31 mouse cellular contexts compared by ENCODE assay signal in genomic region chr8:79329735-79330134, GRCm38 (mm10).
"Had no signal": no experiment of that assay in that cellular context is flagged by ENCODE, and none has a peak within 500 bp of the region (broad histone marks: within the 10 kb centered on the region; RNA-seq: fewer than 3 reads in every experiment).

No protein-coding gene starts in this region.

- H3K36me3 ChIP-seq: limb, embryonic 12.5 days; limb, embryonic 15.5 days; liver, embryonic 12.5 days; liver, embryonic 13.5 days; liver, embryonic 15.5 days; lung, embryonic 15.5 days; midbrain, embryonic 10.5 days; midbrain, embryonic 12.5 days; midbrain, embryonic 15.5 days; neural tube, embryonic 12.5 days had no signal

- H3K4me1 ChIP-seq: limb, embryonic 12.5 days; liver, embryonic 12.5 days; liver, embryonic 13.5 days; liver, embryonic 15.5 days; megakaryocyte, embryonic 14.5 days; midbrain, embryonic 12.5 days; midbrain, embryonic 15.5 days; neural tube, embryonic 12.5 days had no signal

- ATAC-seq: liver, embryonic 12.5 days; liver, postnatal 0 days; lung, postnatal 0 days; midbrain, embryonic 15.5 days; midbrain, embryonic 16.5 days had no signal

- H3K9ac ChIP-seq: limb, embryonic 12.5 days; limb, embryonic 13.5 days; limb, embryonic 15.5 days; liver, embryonic 12.5 days; liver, embryonic 13.5 days; liver, embryonic 14.5 days; liver, embryonic 15.5 days; liver, postnatal 0 days; lung, embryonic 14.5 days; lung, embryonic 15.5 days; midbrain, embryonic 12.5 days; midbrain, embryonic 15.5 days; neural tube, embryonic 12.5 days had no signal

- H3K4me2 ChIP-seq: limb, embryonic 12.5 days; limb, embryonic 13.5 days; limb, embryonic 15.5 days; liver, embryonic 11.5 days; liver, embryonic 12.5 days; liver, embryonic 13.5 days; liver, embryonic 15.5 days; lung, embryonic 14.5 days; lung, embryonic 15.5 days; midbrain, embryonic 11.5 days; midbrain, embryonic 12.5 days; midbrain, embryonic 15.5 days; neural tube, embryonic 12.5 days had no signal

- H3K4me3 ChIP-seq: limb, embryonic 10.5 days; limb, embryonic 12.5 days; limb, embryonic 13.5 days; limb, embryonic 15.5 days; liver, embryonic 12.5 days; liver, embryonic 13.5 days; liver, embryonic 15.5 days; lung, embryonic 15.5 days; megakaryocyte, embryonic 14.5 days; midbrain, embryonic 10.5 days; midbrain, embryonic 12.5 days; midbrain, embryonic 15.5 days; myocyte; neural tube, embryonic 12.5 days had no signal

- H3K27ac ChIP-seq: limb, embryonic 10.5 days; limb, embryonic 12.5 days; limb, embryonic 13.5 days; limb, embryonic 15.5 days; liver, embryonic 12.5 days; liver, embryonic 13.5 days; liver, embryonic 14.5 days; liver, embryonic 15.5 days; lung, embryonic 15.5 days; macrophage; midbrain, embryonic 10.5 days; midbrain, embryonic 12.5 days; midbrain, embryonic 15.5 days; neural tube, embryonic 12.5 days had no signal

- H3K27me3 ChIP-seq: limb, embryonic 12.5 days; limb, embryonic 13.5 days; limb, embryonic 15.5 days; liver, embryonic 12.5 days; liver, embryonic 13.5 days; liver, embryonic 15.5 days; lung, embryonic 15.5 days; midbrain, embryonic 12.5 days; midbrain, embryonic 15.5 days; neural tube, embryonic 12.5 days had no signal

- H3K9me3 ChIP-seq: limb, embryonic 10.5 days; limb, embryonic 12.5 days; limb, embryonic 15.5 days; liver, embryonic 12.5 days; liver, embryonic 13.5 days; liver, embryonic 15.5 days; lung, embryonic 15.5 days; midbrain, embryonic 10.5 days; midbrain, embryonic 12.5 days; midbrain, embryonic 15.5 days had no signal

- DNase-seq: left cerebral cortex, postnatal 4 days; liver; liver, embryonic 13.5 days; liver, postnatal 0 days; lung, adult 18-20 months; lung, adult 2 months; lung, embryonic 14.5 days; lung, postnatal 10 days; lung, postnatal 14 days; lung, postnatal 36 days; lung, postnatal 4 days; midbrain, embryonic 14.5 days had no signal
